Mouse (Mus musculus) liver, embryonic 15.5 days (tissue): ENCODE measurements around the gene Rabgap1l. TPM values are rescaled to one million over a fixed set of nuclear protein-coding genes. Genes with fewer than 3 reads are reported as not detected.

ENCODE experiments used
- ATAC-seq: fragments of 200-750 bp; cut with Nextera tagmentation; 2 replicates; pipeline ENCODE4 v1.8.0; 2017; ENCODE audit warnings: moderate number of reproducible peaks, mild to moderate bottlenecking, moderate library complexity; ENCODE audit not compliant: insufficient read depth
- H3K27ac ChIP-seq: fragments of 300-500 bp; sonication (generic); replicated peaks from 2 replicates; pipeline ENCODE4 v1.5.1; 2015; ENCODE audit warnings: mild to moderate bottlenecking, inconsistent platforms
- H3K27me3 ChIP-seq: fragments of 300-500 bp; sonication (generic); 2 replicates; pipeline ENCODE4 v1.6.1; 2015; ENCODE audit warnings: mild to moderate bottlenecking, inconsistent platforms
- H3K36me3 ChIP-seq: fragments of 300-500 bp; sonication (generic); replicated peaks from 2 replicates; pipeline ENCODE4 v1.6.1; 2015; ENCODE audit warnings: moderate library complexity, mild to moderate bottlenecking, inconsistent platforms
- H3K4me1 ChIP-seq: fragments of 300-500 bp; sonication (generic); replicated peaks from 2 replicates; pipeline ENCODE4 v1.6.1; 2015; ENCODE audit warnings: inconsistent platforms
- H3K4me2 ChIP-seq: fragments of 300-500 bp; sonication (generic); 2 replicates; pipeline ENCODE4 v1.6.1; 2015; ENCODE audit warnings: moderate library complexity, mild to moderate bottlenecking, inconsistent platforms
- H3K4me3 ChIP-seq: fragments of 300-500 bp; sonication (generic); replicated peaks from 2 replicates; pipeline ENCODE4 v1.5.1; 2015; ENCODE audit warnings: mild to moderate bottlenecking, inconsistent platforms
- H3K9ac ChIP-seq: fragments of 300-500 bp; sonication (generic); 2 replicates; pipeline ENCODE4 v1.6.1; 2015; ENCODE audit warnings: moderate library complexity, mild to moderate bottlenecking, inconsistent platforms
- H3K9me3 ChIP-seq: fragments of 300-500 bp; sonication (generic); replicated peaks from 2 replicates; pipeline ENCODE4 v1.6.1; 2016; ENCODE audit warnings: inconsistent platforms
- whole genome bisulfite sequencing: fragments of 180-500 bp; shearing (Covaris S2); methylation state at CpG from one replicate; pipeline ENCODE4 v1.1.7; 2015; ENCODE audit warnings: mixed read lengths; ENCODE audit not compliant: insufficient replicate concordance; 5-methylcytosine and 5-hydroxymethylcytosine counted together
- polyA plus RNA-seq: library from polyadenylated mRNA; unstranded; fragments of >200 nt; fragmentation: Nextera tagmentation; extraction: Ambion mirVana; gene quantifications from 2 replicates; pipeline ENCODE4 v1.2.1, GENCODE M21; 2015

Rabgap1l gene
- polyA plus RNA-seq, 1 experiment from 2014 or later, result 26.7 TPM

- H3K4me3 ChIP-seq, result no peak overlapping the region
- H3K4me1 ChIP-seq, result peaks cover 43% of the 10 kb centered on the region
- WGBS, result 62% methylated on average over 3 of the region's 3 CpGs
- no peak for ATAC-seq
- no peak overlapping the region for H3K9ac ChIP-seq
- H3K27ac ChIP-seq, result peak overlapping the region; percentile 56
- H3K9me3 ChIP-seq, result no peaks in the 10 kb centered on the region
- peak overlapping the region; percentile 41; the same call in 1 of the 2 replicates for H3K4me2 ChIP-seq
- no peaks in the 10 kb centered on the region for H3K36me3 ChIP-seq
- no peaks in the 10 kb centered on the region for H3K27me3 ChIP-seq
These were observed 5.8 kb downstream of the Rabgap1l start for GRCm38 (mm10) chr1:160787164-160787563.

DNA sequence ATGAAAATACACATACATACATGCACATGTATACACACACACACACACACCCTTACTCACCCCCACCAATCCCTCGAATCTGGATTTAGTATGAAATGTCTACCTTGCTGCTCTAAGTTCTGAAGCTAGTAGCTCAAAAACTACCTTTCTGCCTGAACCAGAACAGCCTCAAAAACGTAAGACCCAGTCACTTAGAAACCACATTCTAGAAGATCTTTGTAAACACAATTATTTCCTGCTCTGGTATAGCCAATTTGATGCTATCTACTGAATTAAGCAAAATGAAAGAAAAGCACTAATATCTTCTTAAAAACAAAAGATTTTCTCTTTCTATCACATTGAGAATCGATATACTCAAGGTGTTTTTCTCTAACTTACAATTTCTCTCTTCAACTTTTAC is 6.4 kb downstream of the Rabgap1l start:
- ATAC-seq, result no peak
- H3K27ac ChIP-seq, result no peak overlapping the region
- H3K4me1 ChIP-seq, result peaks cover 43% of the 10 kb centered on the region
- no peak overlapping the region for H3K9ac ChIP-seq
- H3K4me3 ChIP-seq, result no peak overlapping the region
- no peaks in the 10 kb centered on the region for H3K36me3 ChIP-seq
- H3K4me2 ChIP-seq, result no peak overlapping the region
- 74% methylated on average over 3 of the region's 3 CpGs for WGBS
- no peaks in the 10 kb centered on the region for H3K27me3 ChIP-seq
- H3K9me3 ChIP-seq, result no peaks in the 10 kb centered on the region

GRCm38 (mm10) chr1:160785681-160786225 is 7.3 kb downstream of the Rabgap1l start:
- no peaks in the 10 kb centered on the region for H3K36me3 ChIP-seq
- H3K4me3 ChIP-seq, result no peak overlapping the region
- H3K27me3 ChIP-seq, result no peaks in the 10 kb centered on the region
- H3K9ac ChIP-seq, result no peak overlapping the region
- no peak overlapping the region for H3K27ac ChIP-seq
- no peak for ATAC-seq
- no peaks in the 10 kb centered on the region for H3K9me3 ChIP-seq
- 0 out of 2 replicates have a peak overlapping the region, but pooled peaks have one; percentile 16 for H3K4me2 ChIP-seq
- H3K4me1 ChIP-seq, result peaks cover 41% of the 10 kb centered on the region
- WGBS, result 75% methylated on average over 4 of the region's 4 CpGs

- Histone ChIP-seq H3K9ac (no peak overlapping the region), H3K9me3 (no peaks in the 10 kb centered on the region), H3K36me3 (no peaks in the 10 kb centered on the region), H3K4me3 (no peak overlapping the region), H3K27ac (no peak overlapping the region), H3K27me3 (no peaks in the 10 kb centered on the region), H3K4me1 (peaks cover 35% of the 10 kb centered on the region), H3K4me2 (no peak overlapping the region)
- 78% methylated on average over 1 of the region's 1 CpGs for WGBS
- ATAC-seq, result no peak
These were observed 8.9 kb downstream of the Rabgap1l start for GRCm38 (mm10) chr1:160784122-160784521.

DNA sequence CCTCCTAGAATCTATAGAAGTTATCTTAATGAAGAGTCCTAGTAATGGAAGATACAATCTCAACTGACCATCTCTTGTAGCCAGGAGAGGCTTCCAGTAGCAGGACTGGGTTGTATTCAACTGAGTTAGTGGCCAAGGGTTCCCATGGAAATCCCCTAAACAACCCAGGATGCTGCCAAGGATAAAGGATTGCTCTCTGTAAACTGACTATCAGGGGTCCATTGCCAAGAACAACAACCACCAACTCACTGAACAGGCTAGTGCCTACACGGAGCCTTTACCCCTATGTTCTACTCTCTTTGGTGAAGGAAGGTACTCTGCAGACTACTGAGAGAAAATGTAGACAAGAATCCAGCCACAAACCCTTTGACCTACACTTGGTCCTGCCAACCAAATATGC is 18.8 kb downstream of the Rabgap1l start:
- no peak overlapping the region for H3K27ac ChIP-seq
- 86% methylated on average over 1 of the region's 1 CpGs for WGBS
- H3K36me3 ChIP-seq, result no peaks in the 10 kb centered on the region
- no peaks in the 10 kb centered on the region for H3K27me3 ChIP-seq
- H3K9ac ChIP-seq, result no peak overlapping the region
- H3K4me1 ChIP-seq, result 0 out of 2 replicates have a peak, but pooled peaks cover 11% of the 10 kb centered on the region
- no peak overlapping the region for H3K4me3 ChIP-seq
- ATAC-seq, result no peak
- no peak overlapping the region for H3K4me2 ChIP-seq
- H3K9me3 ChIP-seq, result no peaks in the 10 kb centered on the region

- Histone ChIP-seq H3K9ac (no peak overlapping the region), H3K27me3 (no peaks in the 10 kb centered on the region), H3K27ac (no peak overlapping the region), H3K4me1 (0 out of 2 replicates have a peak, but pooled peaks cover under 1% of the 10 kb centered on the region), H3K4me3 (no peak overlapping the region), H3K36me3 (no peaks in the 10 kb centered on the region), H3K4me2 (no peak overlapping the region), H3K9me3 (no peaks in the 10 kb centered on the region)
- 56% methylated on average over 2 of the region's 2 CpGs for WGBS
- no peak for ATAC-seq
These were observed 27.4 kb downstream of the Rabgap1l start for GRCm38 (mm10) chr1:160765565-160765964.

DNA sequence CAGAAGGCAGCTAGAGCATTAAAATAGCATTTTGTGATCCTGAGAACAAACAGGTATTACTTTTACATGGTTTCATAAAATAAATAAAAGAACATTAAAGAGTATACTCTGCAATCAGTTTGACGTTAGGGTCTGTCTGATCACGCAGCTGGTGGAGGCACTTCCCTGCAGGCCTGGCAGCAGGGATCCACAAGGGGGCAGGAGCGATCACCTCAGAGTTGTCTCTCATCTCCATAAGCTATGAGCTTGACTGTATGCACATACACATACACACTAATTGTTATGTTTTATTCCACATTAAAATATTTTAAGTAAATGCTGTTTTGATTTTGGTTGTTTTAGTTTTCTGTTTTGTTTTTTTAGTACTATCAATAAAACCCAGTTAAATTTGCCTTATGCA is 34.8 kb downstream of the Rabgap1l start:
- Histone ChIP-seq H3K4me2 (no peak overlapping the region), H3K36me3 (peaks cover 8% of the 10 kb centered on the region; the same call in 1 of the 2 replicates), H3K4me3 (no peak overlapping the region), H3K9me3 (no peaks in the 10 kb centered on the region), H3K27ac (no peak overlapping the region), H3K9ac (no peak overlapping the region), H3K27me3 (no peaks in the 10 kb centered on the region), H3K4me1 (no peaks in the 10 kb centered on the region)
- 17% methylated on average over 3 of the region's 3 CpGs for WGBS
- ATAC-seq, result peak; percentile 66; the same call in 1 of the 2 replicates

DNA sequence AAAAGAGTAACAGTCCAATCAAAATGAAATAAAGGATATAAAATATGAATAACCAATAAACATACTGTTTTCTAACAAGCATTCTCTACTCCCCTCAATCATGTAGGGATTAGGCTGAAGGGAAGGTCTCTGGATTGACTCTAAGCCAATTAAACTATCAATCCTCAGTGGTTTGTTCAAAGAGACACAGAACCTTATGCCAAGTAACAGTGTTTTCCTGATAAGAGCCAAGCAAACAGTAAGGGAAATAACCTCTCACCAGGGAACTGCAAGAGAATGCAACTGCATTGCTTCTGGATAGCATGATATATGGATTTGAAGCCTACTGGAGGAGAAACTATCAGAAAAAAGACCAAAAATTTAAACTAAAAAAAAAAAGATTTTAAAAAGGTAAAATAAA is 37.7 kb downstream of the Rabgap1l start:
- Histone ChIP-seq H3K9ac (no peak overlapping the region), H3K36me3 (peaks cover 8% of the 10 kb centered on the region; the same call in 1 of the 2 replicates), H3K27ac (no peak overlapping the region), H3K27me3 (no peaks in the 10 kb centered on the region), H3K4me2 (no peak overlapping the region), H3K4me1 (0 out of 2 replicates have a peak, but pooled peaks cover 3% of the 10 kb centered on the region), H3K9me3 (no peaks in the 10 kb centered on the region), H3K4me3 (no peak overlapping the region)
- no peak for ATAC-seq

GRCm38 (mm10) chr1:160750629-160751028 is 42.4 kb downstream of the Rabgap1l start:
- no peak overlapping the region for H3K4me2 ChIP-seq
- H3K36me3 ChIP-seq, result no peaks in the 10 kb centered on the region
- ATAC-seq, result no peak
- H3K9ac ChIP-seq, result no peak overlapping the region
- WGBS, result 64% methylated on average over 2 of the region's 2 CpGs
- H3K27ac ChIP-seq, result no peak overlapping the region
- H3K9me3 ChIP-seq, result no peaks in the 10 kb centered on the region
- peaks cover 11% of the 10 kb centered on the region for H3K4me1 ChIP-seq
- H3K27me3 ChIP-seq, result no peaks in the 10 kb centered on the region
- no peak overlapping the region for H3K4me3 ChIP-seq

GRCm38 (mm10) chr1:160746786-160747185 is 46.2 kb downstream of the Rabgap1l start:
- no peak for ATAC-seq
- Histone ChIP-seq H3K9ac (no peak overlapping the region), H3K4me3 (no peak overlapping the region), H3K4me2 (no peak overlapping the region), H3K27me3 (no peaks in the 10 kb centered on the region), H3K9me3 (no peaks in the 10 kb centered on the region), H3K27ac (no peak overlapping the region), H3K36me3 (no peaks in the 10 kb centered on the region), H3K4me1 (peaks cover 11% of the 10 kb centered on the region)
- 41% methylated on average over 7 of the region's 7 CpGs for WGBS

- Histone ChIP-seq H3K9ac (no peak overlapping the region), H3K9me3 (no peaks in the 10 kb centered on the region), H3K4me2 (no peak overlapping the region), H3K36me3 (no peaks in the 10 kb centered on the region), H3K27me3 (no peaks in the 10 kb centered on the region), H3K4me3 (no peak overlapping the region), H3K4me1 (peaks cover 8% of the 10 kb centered on the region), H3K27ac (no peak overlapping the region)
- no peak for ATAC-seq
- WGBS, result 56% methylated on average over 7 of the region's 7 CpGs
These were observed 47.6 kb downstream of the Rabgap1l start for GRCm38 (mm10) chr1:160745238-160745930.
